Mouse (Mus musculus) midbrain, postnatal 0 days (tissue): ENCODE measurements around the gene Ap4s1. TPM values are rescaled to one million over a fixed set of nuclear protein-coding genes. Genes with fewer than 3 reads are reported as not detected.

Experiments
- ATAC-seq: fragments of 200-750 bp; cut with Nextera tagmentation; 2 replicates; pipeline ENCODE4 v1.8.0; 2017; ENCODE audit warnings: moderate number of reproducible peaks, mild to moderate bottlenecking, moderate TSS enrichment, moderate library complexity; ENCODE audit not compliant: low FRiP score
- DNase-seq: peaks from one replicate; pipeline ENCODE4 v3.0.0-alpha.2; 2015; ENCODE audit warnings: low spot score
- H3K27ac ChIP-seq: fragments of 300-500 bp; sonication (generic); 2 replicates; pipeline ENCODE4 v1.5.1; 2014; ENCODE audit warnings: low read depth, mild to moderate bottlenecking, low read length, mixed read lengths
- H3K27me3 ChIP-seq: fragments of 300-500 bp; sonication (generic); 2 replicates; pipeline ENCODE4 v1.6.1; 2014; ENCODE audit warnings: low read length, control low read depth, mixed read lengths; ENCODE audit not compliant: insufficient read depth
- H3K36me3 ChIP-seq: fragments of 300-500 bp; sonication (generic); 2 replicates; pipeline ENCODE4 v1.6.1; 2014; ENCODE audit warnings: low read length, control low read depth, mixed read lengths; ENCODE audit not compliant: insufficient read depth
- H3K4me1 ChIP-seq: fragments of 300-500 bp; sonication (generic); 2 replicates; pipeline ENCODE4 v1.6.1; 2014; ENCODE audit warnings: mild to moderate bottlenecking, control low read depth, antibody characterized with exemption, low read length, mixed read lengths; ENCODE audit not compliant: insufficient read depth
- H3K4me2 ChIP-seq: fragments of 300-500 bp; sonication (generic); 2 replicates; pipeline ENCODE4 v1.6.1; 2014; ENCODE audit warnings: low read depth, mild to moderate bottlenecking, low read length, mixed read lengths; ENCODE audit not compliant: poor library complexity, severe bottlenecking
- H3K4me3 ChIP-seq: fragments of 300-500 bp; sonication (generic); 2 replicates; pipeline ENCODE4 v1.5.1; 2014; ENCODE audit warnings: low read depth, mild to moderate bottlenecking, low read length, moderate library complexity
- H3K9ac ChIP-seq: fragments of 300-500 bp; sonication (generic); replicated peaks from 2 replicates; pipeline ENCODE4 v1.6.1; 2014; ENCODE audit warnings: mild to moderate bottlenecking, low read length, moderate library complexity, mixed read lengths; ENCODE audit not compliant: poor library complexity, severe bottlenecking
- H3K9me3 ChIP-seq: fragments of 300-500 bp; sonication (generic); 2 replicates; pipeline ENCODE4 v1.6.1; 2016; ENCODE audit warnings: low read length, control low read depth
- CTCF ChIP-seq: IDR thresholded peaks from 2 replicates; pipeline ENCODE4 v1.5.1; 2016; ENCODE audit warnings: antibody characterized with exemption, mild to moderate bottlenecking
- WGBS: fragments of 180-500 bp; shearing (Covaris S2); extraction: QIAGEN DNeasy Blood & Tissue Kit; methylation state at CpG from one replicate; pipeline ENCODE4 v1.1.7; 2014; 5-methylcytosine and 5-hydroxymethylcytosine counted together
- polyA plus RNA-seq: library from polyadenylated mRNA; unstranded; fragments of >200 nt; fragmentation: Nextera tagmentation; extraction: Ambion mirVana; gene quantifications from 2 replicates; pipeline ENCODE4 v1.2.1, GENCODE M21; 2015
- total RNA-seq: library from RNA; depleted of rRNA; stranded (reverse); fragments of >200 nt; gene quantifications from 2 replicates; pipeline ENCODE4 v1.2.3, GENCODE M21; 2014

The Ap4s1 gene
- total and polyA plus RNA-seq, 2 experiments from 2014 or later, result 39.5 to 74.0 TPM

DNA sequence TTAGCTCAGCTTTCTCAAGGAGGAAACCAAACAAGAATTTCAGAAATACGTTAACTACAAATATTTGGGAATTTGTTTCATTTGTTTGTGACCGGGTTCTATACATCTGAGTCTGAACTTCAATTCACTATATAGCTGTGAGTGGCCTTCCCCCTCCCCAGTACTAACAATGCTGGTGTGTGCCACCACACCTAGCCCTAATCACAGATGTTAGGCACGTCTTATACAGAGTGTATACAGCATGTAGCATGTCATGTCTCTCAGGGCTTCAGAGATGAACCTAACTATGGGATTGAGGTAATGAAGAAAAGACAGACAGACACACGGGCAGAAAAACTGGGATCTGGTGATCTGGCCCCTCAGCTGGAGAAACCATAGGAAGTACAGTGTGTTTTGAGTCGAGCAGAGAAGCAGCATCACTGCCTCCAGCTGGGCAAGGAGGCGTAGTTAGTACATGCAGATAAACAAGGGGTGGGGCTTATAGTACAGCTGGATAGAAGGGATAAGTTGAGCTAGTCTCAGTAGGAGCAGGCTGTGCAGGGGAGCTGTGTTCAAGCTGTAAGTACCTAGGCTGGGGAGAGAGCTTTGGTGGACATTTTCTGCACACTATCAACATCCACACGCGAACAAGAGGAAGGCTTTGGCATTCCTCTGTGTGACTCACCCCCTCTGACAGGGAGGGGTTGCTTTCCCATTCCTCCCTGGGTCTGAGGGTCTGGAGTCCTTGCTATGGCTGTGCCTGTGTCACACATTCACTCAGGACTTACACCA, 9.0 kb downstream of the Ap4s1 start:
- H3K9ac ChIP-seq, result no peak overlapping the region
- TF ChIP-seq CTCF, result no peak
- no peak for DNase-seq
- ATAC-seq, result peak; percentile 39; the same call in 1 of the 2 replicates
- H3K4me1 ChIP-seq, result no peaks in the 10 kb centered on the region
- no peaks in the 10 kb centered on the region for H3K9me3 ChIP-seq
- no peak overlapping the region for H3K4me3 ChIP-seq
- no peaks in the 10 kb centered on the region for H3K27me3 ChIP-seq
- 59% methylated on average over 8 of the region's 8 CpGs for WGBS
- no peak overlapping the region for H3K27ac ChIP-seq
- H3K36me3 ChIP-seq, result no peaks in the 10 kb centered on the region
- no peak overlapping the region for H3K4me2 ChIP-seq

DNA sequence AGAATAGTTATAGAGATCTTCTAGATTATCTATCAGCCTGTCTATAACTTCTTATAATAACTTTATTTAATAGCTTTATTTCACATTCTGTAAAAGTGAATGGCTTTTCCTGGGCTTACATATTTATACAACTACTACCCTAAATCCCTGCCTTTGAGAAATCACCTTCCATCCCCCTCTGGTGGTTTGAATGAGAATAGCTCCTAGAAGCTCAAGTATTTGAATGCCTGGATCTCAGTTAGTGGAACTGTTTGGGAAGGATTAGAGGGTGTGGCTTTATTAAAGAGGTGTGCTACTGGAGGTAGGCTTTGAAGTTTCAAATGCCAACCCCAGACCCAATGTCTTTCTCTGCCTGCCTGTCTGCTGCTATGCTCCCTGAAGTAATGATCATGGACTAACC, 10.9 kb downstream of the Ap4s1 start:
- ATAC-seq, result no peak
- H3K4me2 ChIP-seq, result no peak overlapping the region
- H3K4me1 ChIP-seq, result no peaks in the 10 kb centered on the region
- DNase-seq, result no peak
- no peak overlapping the region for H3K27ac ChIP-seq
- no peak overlapping the region for H3K9ac ChIP-seq
- no peak overlapping the region for H3K4me3 ChIP-seq
- no peaks in the 10 kb centered on the region for H3K27me3 ChIP-seq
- TF ChIP-seq CTCF, result peak; percentile 21; the same call in 1 of the 2 replicates
- H3K36me3 ChIP-seq, result no peaks in the 10 kb centered on the region
- no peaks in the 10 kb centered on the region for H3K9me3 ChIP-seq

DNA sequence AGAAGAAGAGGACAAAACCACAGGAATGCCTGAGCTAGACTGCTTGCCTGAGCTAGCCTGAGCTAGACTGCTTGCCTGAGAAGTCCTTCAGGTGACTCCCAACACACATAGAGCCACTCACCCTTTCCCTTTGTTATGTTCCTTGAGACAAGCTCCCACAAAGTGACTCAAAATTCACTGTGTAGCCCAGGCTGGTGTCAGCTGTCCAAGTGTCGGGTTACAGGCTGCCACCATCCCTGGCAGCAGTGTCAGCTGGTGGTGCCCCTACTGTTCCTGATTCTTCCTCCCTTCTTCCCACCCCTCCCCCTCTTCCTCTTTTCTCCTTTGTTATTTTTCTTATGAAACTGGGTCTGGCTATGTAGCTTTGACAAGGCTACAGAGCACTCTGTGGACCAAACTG, 13.0 kb downstream of the Ap4s1 start:
- Histone ChIP-seq H3K4me2 (no peak overlapping the region), H3K4me1 (no peaks in the 10 kb centered on the region), H3K9ac (no peak overlapping the region), H3K36me3 (no peaks in the 10 kb centered on the region), H3K9me3 (no peaks in the 10 kb centered on the region), H3K4me3 (no peak overlapping the region), H3K27me3 (no peaks in the 10 kb centered on the region), H3K27ac (no peak overlapping the region)
- ATAC-seq (no peak), DNase-seq (no peak)
- WGBS, result 35% methylated on average over 1 of the region's 1 CpGs
- no peak for TF ChIP-seq CTCF

DNA sequence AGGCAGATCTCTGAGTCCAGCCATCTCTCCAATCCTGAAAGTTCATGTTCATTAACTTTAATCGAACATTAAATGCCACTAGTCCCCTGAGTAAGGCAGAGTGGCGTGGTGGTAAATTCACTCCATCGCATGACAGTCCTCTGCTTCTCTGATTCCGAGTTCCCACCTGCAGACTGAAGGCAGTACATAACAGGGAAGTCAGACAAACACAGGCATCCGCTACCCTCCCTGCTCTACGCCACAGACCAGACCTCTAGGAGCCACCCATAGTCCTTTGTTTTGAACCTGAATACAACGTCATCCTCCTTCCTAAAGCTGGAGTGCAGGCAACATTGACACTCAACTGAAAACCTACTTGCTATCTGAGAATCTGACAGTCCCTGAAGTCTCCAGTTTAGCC, 13.7 kb downstream of the Ap4s1 start:
- Histone ChIP-seq H3K27ac (no peak overlapping the region), H3K9ac (no peak overlapping the region), H3K27me3 (no peaks in the 10 kb centered on the region), H3K4me2 (no peak overlapping the region), H3K4me3 (no peak overlapping the region), H3K4me1 (no peaks in the 10 kb centered on the region), H3K9me3 (no peaks in the 10 kb centered on the region), H3K36me3 (no peaks in the 10 kb centered on the region)
- ATAC-seq, result no peak
- 76% methylated on average over 7 of the region's 7 CpGs for WGBS
- no peak for TF ChIP-seq CTCF
- no peak for DNase-seq

DNA sequence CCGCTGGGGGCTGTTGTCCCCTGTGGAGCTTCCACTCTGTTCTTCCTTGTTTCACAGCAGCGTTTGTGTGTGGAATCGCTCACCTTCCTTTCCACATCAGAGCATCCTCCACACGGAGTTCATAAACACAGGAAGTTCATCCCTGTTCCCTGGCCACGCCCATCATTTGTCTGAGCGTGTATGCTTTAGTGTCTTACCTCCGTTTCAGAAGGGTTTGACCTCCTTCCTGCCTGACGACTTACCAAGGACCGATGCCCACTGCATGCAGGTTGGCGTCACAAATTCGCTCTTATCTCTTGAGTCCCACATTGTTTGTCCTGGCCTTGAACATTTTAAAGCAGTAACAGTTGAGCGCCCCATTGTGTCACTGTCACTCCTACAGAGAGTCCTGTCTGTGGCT, 14.9 kb downstream of the Ap4s1 start:
- Histone ChIP-seq H3K4me1 (no peaks in the 10 kb centered on the region), H3K4me3 (no peak overlapping the region), H3K27ac (no peak overlapping the region), H3K36me3 (no peaks in the 10 kb centered on the region), H3K9me3 (no peaks in the 10 kb centered on the region), H3K4me2 (no peak overlapping the region), H3K9ac (no peak overlapping the region), H3K27me3 (no peaks in the 10 kb centered on the region)
- TF ChIP-seq CTCF, result no peak
- DNase-seq (no peak), ATAC-seq (no peak)
- 82% methylated on average over 12 of the region's 12 CpGs for WGBS

DNA sequence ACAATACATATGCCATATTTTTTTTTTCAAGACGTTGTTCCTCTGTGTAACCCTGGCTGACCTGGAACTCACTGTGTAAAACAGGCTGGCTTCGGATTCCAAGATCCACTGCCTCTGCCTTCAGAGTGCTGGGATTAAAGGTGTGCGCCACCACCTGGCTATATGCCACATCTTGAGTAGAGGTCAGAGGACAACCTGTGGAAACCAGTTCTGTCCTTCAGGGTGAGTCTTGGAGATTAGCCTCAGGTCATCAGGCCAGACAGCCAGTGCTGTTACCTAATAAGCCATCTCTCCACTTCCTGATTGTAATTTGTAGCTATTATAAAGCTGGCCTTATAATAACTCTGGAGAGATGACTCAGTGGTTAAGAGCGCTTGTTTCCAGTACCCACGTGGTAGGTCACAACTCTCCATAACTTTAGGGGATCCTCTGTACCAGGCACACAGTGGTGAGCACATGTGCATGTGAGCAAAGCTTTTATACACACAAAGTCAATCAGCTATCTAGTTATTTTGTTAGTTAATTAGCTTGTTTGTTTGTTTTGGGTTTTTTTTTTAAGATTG, 15.9 kb downstream of the Ap4s1 start:
- Histone ChIP-seq H3K36me3 (no peaks in the 10 kb centered on the region), H3K27me3 (no peaks in the 10 kb centered on the region), H3K4me3 (no peak overlapping the region), H3K9me3 (no peaks in the 10 kb centered on the region), H3K4me2 (no peak overlapping the region), H3K9ac (no peak overlapping the region), H3K4me1 (no peaks in the 10 kb centered on the region), H3K27ac (no peak overlapping the region)
- ATAC-seq (no peak), DNase-seq (no peak)
- WGBS, result 92% methylated on average over 5 of the region's 5 CpGs
- no peak for TF ChIP-seq CTCF
